Mouse (Mus musculus): ENCODE data around the gene Hist1h2aa. TPM values are rescaled to one million over a fixed set of nuclear protein-coding genes. Genes with fewer than 3 reads are reported as not detected.
A peak's percentile ranks its signal among the peaks of the same experiment; 100 is the strongest.

The Hist1h2aa gene
- not detected in 2 replicates for polyA plus RNA-seq (2015; fragmentation: Nextera tagmentation; extraction: Ambion mirVana)

DNA sequence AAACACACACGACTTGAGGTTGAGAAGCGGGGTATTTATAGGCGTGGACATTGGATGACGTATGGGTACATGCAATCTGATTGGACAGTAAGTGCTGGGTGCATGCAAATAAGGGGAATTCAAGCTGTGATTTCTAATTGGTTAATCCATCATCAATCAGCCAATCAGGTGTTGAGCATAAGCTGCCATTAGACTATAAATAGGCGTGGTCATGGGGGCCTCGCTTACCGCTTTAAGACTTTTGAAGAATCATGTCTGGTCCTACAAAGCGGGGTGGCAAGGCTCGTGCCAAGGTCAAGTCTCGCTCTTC lies at the start of gene Hist1h2aa:
Gene Hist1h2aa, plus strand, starts transcription at position 252 of the 310 bp plus-strand sequence.
- Histone ChIP-seq H3K27me3 (no peaks in the 10 kb centered on the region), H3K36me3 (no peaks in the 10 kb centered on the region), H3K9me3 (no peaks in the 10 kb centered on the region), H3K4me3 (no peak within 1 kb of the TSS), H3K4me2 (no peak within 1 kb of the TSS), H3K27ac (no peak within 1 kb of the TSS), H3K4me1 (replicated peaks) (no peaks in the 10 kb centered on the region), H3K9ac (no peak within 1 kb of the TSS)
- 95% methylated on average over 10 of the region's 10 CpGs for WGBS
- no peak for ATAC-seq (ENCODE audit: low FRiP score)

DNA sequence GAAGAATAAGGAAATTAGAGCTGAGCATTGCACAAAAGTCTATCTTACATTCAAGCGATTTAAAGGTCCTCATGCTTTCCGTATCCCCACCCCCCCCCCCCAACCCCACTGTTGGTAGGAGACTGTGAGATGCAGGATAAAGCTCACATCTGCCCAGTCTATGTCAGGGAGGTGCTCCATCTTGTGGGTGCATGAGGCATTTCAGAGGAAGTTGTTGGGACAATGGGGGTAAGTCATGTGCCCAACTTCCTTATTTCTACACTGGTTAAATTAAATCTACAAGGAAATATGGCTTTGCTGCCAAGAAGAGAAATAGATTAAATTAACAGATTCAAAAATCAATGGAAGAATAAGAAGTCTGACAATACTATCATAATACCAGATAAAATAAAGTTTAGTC lies 48.7 kb upstream of the Hist1h2aa start:
- Histone ChIP-seq H3K4me3 (no peak overlapping the region), H3K9me3 (no peaks in the 10 kb centered on the region), H3K36me3 (no peaks in the 10 kb centered on the region), H3K9ac (no peak overlapping the region), H3K4me1 (replicated peaks) (no peaks in the 10 kb centered on the region), H3K27ac (no peak overlapping the region), H3K4me2 (no peak overlapping the region), H3K27me3 (no peaks in the 10 kb centered on the region)
- 37% methylated on average over 2 of the region's 2 CpGs for WGBS
- ATAC-seq (ENCODE audit: low FRiP score): no peak

- no peak overlapping the region for H3K4me3 ChIP-seq
- H3K36me3 ChIP-seq: no peaks in the 10 kb centered on the region
- no peaks in the 10 kb centered on the region for H3K4me1 ChIP-seq (replicated peaks)
- H3K9ac ChIP-seq: no peak overlapping the region
- H3K27me3 ChIP-seq: no peaks in the 10 kb centered on the region
- H3K9me3 ChIP-seq: no peaks in the 10 kb centered on the region
- H3K27ac ChIP-seq: no peak overlapping the region
- no peak for ATAC-seq (ENCODE audit: low FRiP score)
- WGBS: 85% methylated on average over 3 of the region's 3 CpGs
- no peak overlapping the region for H3K4me2 ChIP-seq
Measured at GRCm38 (mm10) chr13:23887026-23887725, 47.1 kb upstream of the Hist1h2aa start.

- no peak overlapping the region for H3K4me3 ChIP-seq
- no peaks in the 10 kb centered on the region for H3K36me3 ChIP-seq
- no peaks in the 10 kb centered on the region for H3K27me3 ChIP-seq
- 73% methylated on average over 6 of the region's 6 CpGs for WGBS
- H3K4me2 ChIP-seq: no peak overlapping the region
- H3K4me1 ChIP-seq (replicated peaks): peaks cover 6% of the 10 kb centered on the region; the same call in 1 of the 2 replicates
- no peak overlapping the region for H3K27ac ChIP-seq
- no peak for ATAC-seq (ENCODE audit: low FRiP score)
- no peak overlapping the region for H3K9ac ChIP-seq
- no peaks in the 10 kb centered on the region for H3K9me3 ChIP-seq
Measured at GRCm38 (mm10) chr13:23889011-23889605, 45.2 kb upstream of the Hist1h2aa start.

DNA sequence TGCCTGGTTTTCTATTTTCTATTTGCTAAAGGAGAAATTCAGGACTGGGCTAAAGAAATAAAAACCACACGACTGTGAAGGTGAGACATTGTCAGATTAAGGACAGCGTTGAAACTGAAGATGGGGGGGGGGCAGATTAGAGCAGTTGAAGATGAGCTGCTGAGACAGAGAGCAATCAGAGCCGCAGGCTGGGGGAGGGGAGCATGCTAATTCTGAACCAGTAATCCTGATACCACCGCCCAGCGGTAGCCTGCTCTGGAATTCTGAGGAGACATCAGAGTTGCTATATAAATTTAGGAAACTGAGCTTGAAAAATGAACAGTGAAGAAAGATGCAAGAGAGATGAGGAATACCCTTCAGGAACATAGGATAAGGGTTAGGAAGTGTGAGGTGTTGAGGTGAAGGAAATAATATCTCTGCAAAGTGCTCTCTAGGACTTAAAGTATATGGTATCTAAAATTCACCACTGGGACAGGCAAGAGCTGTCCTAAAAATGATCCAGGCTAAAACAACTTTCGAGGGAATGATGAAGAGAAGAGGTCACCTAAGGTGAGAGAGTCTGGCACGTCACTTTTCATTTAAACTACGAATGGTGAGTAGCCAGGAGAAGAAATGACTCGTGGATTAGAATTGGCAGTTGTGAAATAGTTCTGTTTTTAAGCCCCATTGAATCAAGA lies 41.5 kb upstream of the Hist1h2aa start:
- no peaks in the 10 kb centered on the region for H3K36me3 ChIP-seq
- no peak for ATAC-seq (ENCODE audit: low FRiP score)
- no peak overlapping the region for H3K9ac ChIP-seq
- peaks cover 6% of the 10 kb centered on the region; the same call in 1 of the 2 replicates for H3K4me1 ChIP-seq (replicated peaks)
- no peaks in the 10 kb centered on the region for H3K9me3 ChIP-seq
- H3K27me3 ChIP-seq: no peaks in the 10 kb centered on the region
- no peak overlapping the region for H3K4me3 ChIP-seq
- no peak overlapping the region for H3K27ac ChIP-seq
- H3K4me2 ChIP-seq: no peak overlapping the region
- 17% methylated on average over 9 of the region's 9 CpGs for WGBS

DNA sequence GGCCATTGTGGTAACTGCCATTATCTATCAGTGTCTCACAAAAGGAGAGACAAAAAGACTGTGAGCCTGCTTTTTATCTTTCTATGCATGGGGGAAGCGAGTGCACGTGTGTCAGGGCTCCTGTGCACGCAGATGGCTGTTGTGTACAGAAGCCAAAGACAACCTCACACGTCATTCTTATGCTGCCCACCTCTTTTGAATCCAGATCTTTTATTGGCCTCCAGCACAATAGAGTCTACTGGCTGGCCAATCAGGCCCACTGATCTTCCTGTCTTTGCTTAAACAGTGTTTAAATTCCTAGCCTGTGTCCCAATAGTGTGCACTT lies 41.0 kb upstream of the Hist1h2aa start:
- no peak overlapping the region for H3K4me2 ChIP-seq
- 8% methylated on average over 4 of the region's 4 CpGs for WGBS
- peak; percentile 57; the same call in 1 of the 2 replicates for ATAC-seq (ENCODE audit: low FRiP score)

GRCm38 (mm10) chr13:23898242-23898641 lies 36.0 kb upstream of the Hist1h2aa start:
- H3K4me1 ChIP-seq (replicated peaks): no peaks in the 10 kb centered on the region
- H3K9ac ChIP-seq: no peak overlapping the region
- no peak overlapping the region for H3K4me3 ChIP-seq
- no peak for ATAC-seq (ENCODE audit: low FRiP score)
- no peak overlapping the region for H3K27ac ChIP-seq
- H3K4me2 ChIP-seq: no peak overlapping the region
- no peaks in the 10 kb centered on the region for H3K9me3 ChIP-seq
- no peaks in the 10 kb centered on the region for H3K36me3 ChIP-seq
- 58% methylated on average over 6 of the region's 6 CpGs for WGBS
- H3K27me3 ChIP-seq: no peaks in the 10 kb centered on the region

More for the DNA sequence above, 41.0 kb upstream of the Hist1h2aa start:
- H3K36me3 ChIP-seq: no peaks in the 10 kb centered on the region
- H3K9ac ChIP-seq: no peak overlapping the region
- H3K27me3 ChIP-seq: no peaks in the 10 kb centered on the region
- no peak overlapping the region for H3K4me3 ChIP-seq
- H3K4me1 ChIP-seq (replicated peaks): peaks cover 6% of the 10 kb centered on the region; the same call in 1 of the 2 replicates
- no peak overlapping the region for H3K27ac ChIP-seq
- H3K9me3 ChIP-seq: no peaks in the 10 kb centered on the region

GRCm38 (mm10) chr13:23906906-23907305 lies 27.4 kb upstream of the Hist1h2aa start:
- Histone ChIP-seq H3K27ac (no peak overlapping the region), H3K9ac (no peak overlapping the region), H3K4me3 (no peak overlapping the region), H3K4me1 (replicated peaks) (no peaks in the 10 kb centered on the region), H3K4me2 (no peak overlapping the region), H3K27me3 (no peaks in the 10 kb centered on the region), H3K9me3 (no peaks in the 10 kb centered on the region), H3K36me3 (no peaks in the 10 kb centered on the region)
- no peak for ATAC-seq (ENCODE audit: low FRiP score)
- WGBS: 95% methylated on average over 5 of the region's 5 CpGs

DNA sequence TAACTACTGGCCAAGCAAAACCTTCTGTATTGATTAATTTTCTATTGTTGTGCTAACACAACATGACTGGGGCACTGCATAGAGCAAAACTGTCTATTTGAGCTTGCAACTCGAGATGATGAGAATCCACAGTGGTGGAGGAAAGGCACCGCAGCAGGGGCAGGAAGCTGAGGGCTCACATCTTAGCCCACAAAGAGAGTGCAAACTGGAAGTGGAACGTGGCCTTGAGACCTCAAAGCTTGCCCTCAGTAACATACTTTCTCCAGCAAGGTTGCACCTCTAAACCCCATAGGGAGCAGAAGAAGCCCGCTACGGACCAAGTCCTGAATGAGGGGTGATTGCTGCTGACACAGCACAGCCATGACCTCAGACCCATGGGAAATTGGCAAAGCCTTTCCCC lies 24.1 kb upstream of the Hist1h2aa start:
- no peak overlapping the region for H3K4me3 ChIP-seq
- WGBS: 83% methylated on average over 5 of the region's 5 CpGs
- H3K4me2 ChIP-seq: no peak overlapping the region
- no peak for ATAC-seq (ENCODE audit: low FRiP score)
- H3K4me1 ChIP-seq (replicated peaks): no peaks in the 10 kb centered on the region
- H3K9me3 ChIP-seq: no peaks in the 10 kb centered on the region
- no peaks in the 10 kb centered on the region for H3K36me3 ChIP-seq
- H3K27ac ChIP-seq: no peak overlapping the region
- H3K9ac ChIP-seq: no peak overlapping the region
- no peaks in the 10 kb centered on the region for H3K27me3 ChIP-seq

DNA sequence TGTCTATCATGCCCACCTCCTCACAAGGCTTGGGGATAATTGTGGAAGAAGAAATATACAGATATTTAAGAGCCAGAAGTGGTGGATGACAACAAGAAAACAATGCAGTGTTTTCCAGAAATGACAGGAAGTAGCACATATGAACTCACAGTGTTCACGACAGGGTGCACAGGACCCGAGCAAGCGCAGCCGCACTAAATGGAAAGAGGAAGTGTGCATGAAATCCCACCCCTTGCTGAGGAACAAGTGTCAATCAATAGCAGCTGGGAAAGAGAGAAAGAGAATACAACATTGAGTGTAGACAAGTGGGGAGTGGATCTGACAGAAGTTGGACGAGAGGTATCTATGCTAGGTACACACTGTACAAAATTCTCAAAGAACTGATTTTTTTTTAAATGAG lies 22.9 kb upstream of the Hist1h2aa start:
- H3K27me3 ChIP-seq: no peaks in the 10 kb centered on the region
- no peaks in the 10 kb centered on the region for H3K36me3 ChIP-seq
- 89% methylated on average over 5 of the region's 5 CpGs for WGBS
- H3K4me2 ChIP-seq: no peak overlapping the region
- H3K4me3 ChIP-seq: no peak overlapping the region
- H3K27ac ChIP-seq: no peak overlapping the region
- H3K9ac ChIP-seq: no peak overlapping the region
- no peaks in the 10 kb centered on the region for H3K4me1 ChIP-seq (replicated peaks)
- no peaks in the 10 kb centered on the region for H3K9me3 ChIP-seq
- no peak for ATAC-seq (ENCODE audit: low FRiP score)

- ATAC-seq (ENCODE audit: low FRiP score): no peak
- Histone ChIP-seq H3K9me3 (no peaks in the 10 kb centered on the region), H3K27me3 (no peaks in the 10 kb centered on the region), H3K4me3 (no peak overlapping the region), H3K27ac (no peak overlapping the region), H3K4me1 (replicated peaks) (no peaks in the 10 kb centered on the region), H3K4me2 (no peak overlapping the region), H3K36me3 (no peaks in the 10 kb centered on the region), H3K9ac (no peak overlapping the region)
- WGBS: 46% methylated on average over 6 of the region's 6 CpGs
Measured at GRCm38 (mm10) chr13:23913791-23914306, 20.4 kb upstream of the Hist1h2aa start.

GRCm38 (mm10) chr13:23914376-23915167 lies 19.7 kb upstream of the Hist1h2aa start, which contains the start of gene Slc17a4:
TSS of gene Slc17a4 (minus strand) at chr13:23915009.
- no peak within 1 kb of the TSS for H3K27ac ChIP-seq
- H3K27me3 ChIP-seq: no peaks in the 10 kb centered on the region
- H3K4me3 ChIP-seq: no peak within 1 kb of the TSS
- no peaks in the 10 kb centered on the region for H3K36me3 ChIP-seq
- H3K9me3 ChIP-seq: no peaks in the 10 kb centered on the region
- H3K4me2 ChIP-seq: no peak within 1 kb of the TSS
- H3K4me1 ChIP-seq (replicated peaks): no peaks in the 10 kb centered on the region
- ATAC-seq (ENCODE audit: low FRiP score): no peak
- no peak within 1 kb of the TSS for H3K9ac ChIP-seq
- 70% methylated on average over 9 of the region's 9 CpGs for WGBS
